Mouse (Mus musculus) liver, embryonic 14.5 days (tissue): Measurements from ENCODE around the gene Rspo1.

ENCODE experiments used
- CTCF ChIP-seq: IDR thresholded peaks from 2 replicates; pipeline ENCODE4 v1.5.1; 2016; ENCODE audit warnings: antibody characterized with exemption, low read depth, control low read depth
- EP300 ChIP-seq: IDR thresholded peaks from 2 replicates; pipeline ENCODE4 v1.6.1; 2016; ENCODE audit warnings: antibody characterized with exemption, low read depth

GRCm38 (mm10) chr4:124989787-124990253, 3.6 kb downstream of the Rspo1 start:
- TF ChIP-seq CTCF: no peak
- TF ChIP-seq EP300: no peak
